Mouse (Mus musculus) hindbrain, postnatal 0 days (tissue): Measurements from ENCODE around the gene Tmem132c. TPM values are rescaled to one million over a fixed set of nuclear protein-coding genes. Genes with fewer than 3 reads are reported as not detected.

Experiments
- ATAC-seq: fragments of 200-750 bp; cut with Nextera tagmentation; 2 replicates; pipeline ENCODE4 v1.8.0; 2017; ENCODE audit warnings: mild to moderate bottlenecking, moderate TSS enrichment, moderate library complexity
- DNase-seq: peaks from one replicate; pipeline ENCODE4 v3.0.0-alpha.2; 2015; ENCODE audit warnings: low spot score
- H3K27ac ChIP-seq: fragments of 300-500 bp; sonication (generic); 2 replicates; pipeline ENCODE4 v1.5.1; 2014; ENCODE audit warnings: mild to moderate bottlenecking
- H3K27me3 ChIP-seq: fragments of 300-500 bp; sonication (generic); 2 replicates; pipeline ENCODE4 v1.6.1; 2014; ENCODE audit warnings: low read length, mixed read lengths; ENCODE audit not compliant: insufficient read depth
- H3K36me3 ChIP-seq: fragments of 300-500 bp; sonication (generic); 2 replicates; pipeline ENCODE4 v1.6.1; 2014; ENCODE audit warnings: low read length, mixed read lengths; ENCODE audit not compliant: insufficient read depth
- H3K4me1 ChIP-seq: fragments of 300-500 bp; sonication (generic); 2 replicates; pipeline ENCODE4 v1.6.1; 2014; ENCODE audit warnings: antibody characterized with exemption, low read length, mixed read lengths; ENCODE audit not compliant: insufficient read depth
- H3K4me2 ChIP-seq: fragments of 300-500 bp; sonication (generic); 2 replicates; pipeline ENCODE4 v1.6.1; 2014; ENCODE audit warnings: low read depth, mild to moderate bottlenecking, low read length, moderate library complexity, mixed read lengths
- H3K4me3 ChIP-seq: fragments of 300-500 bp; sonication (generic); 2 replicates; pipeline ENCODE4 v1.5.1; 2014; ENCODE audit warnings: low read length
- H3K9ac ChIP-seq: fragments of 300-500 bp; sonication (generic); replicated peaks from 2 replicates; pipeline ENCODE4 v1.6.1; 2014; ENCODE audit warnings: mild to moderate bottlenecking, low read length, moderate library complexity, mixed read lengths
- H3K9me3 ChIP-seq: fragments of 300-500 bp; sonication (generic); 2 replicates; pipeline ENCODE4 v1.6.1; 2016; ENCODE audit warnings: low read length, mixed read lengths
- CTCF ChIP-seq: IDR thresholded peaks from 2 replicates; pipeline ENCODE4 v1.5.1; 2016; ENCODE audit warnings: antibody characterized with exemption, control low read depth, low read depth
- WGBS: fragments of 180-500 bp; shearing (Covaris S2); extraction: QIAGEN DNeasy Blood & Tissue Kit; methylation state at CpG from one replicate; pipeline ENCODE4 v1.1.7; 2014; 5-methylcytosine and 5-hydroxymethylcytosine counted together
- polyA plus RNA-seq: library from polyadenylated mRNA; unstranded; fragments of >200 nt; fragmentation: Nextera tagmentation; extraction: Ambion mirVana; gene quantifications from 2 replicates; pipeline ENCODE4 v1.2.1, GENCODE M21; 2015
- total RNA-seq: library from RNA; depleted of rRNA; stranded (reverse); fragments of >200 nt; gene quantifications from 2 replicates; pipeline ENCODE4 v1.2.3, GENCODE M21; 2014

Tmem132c gene
- total and polyA plus RNA-seq, 2 experiments from 2014 or later = 12.9 to 46.0 TPM

DNA sequence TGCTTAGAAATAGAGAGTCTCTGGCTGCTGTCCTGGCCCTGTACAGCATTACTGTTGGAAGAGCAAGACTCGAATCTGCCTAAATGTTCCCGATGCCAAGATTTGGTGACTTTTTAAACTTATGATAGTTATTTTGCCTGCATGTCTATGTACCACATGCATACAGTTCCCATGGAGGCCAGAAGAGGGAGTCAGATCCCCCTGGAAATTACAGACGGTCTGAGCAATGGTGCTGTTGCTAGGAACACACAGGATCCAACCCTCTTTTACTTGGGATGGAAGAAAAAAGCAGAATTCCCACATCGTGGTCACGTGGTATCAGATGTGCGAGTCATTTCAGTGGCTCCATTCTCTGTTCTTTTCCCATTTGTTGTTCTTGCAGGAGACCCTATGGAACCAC, 351.2 kb downstream of the Tmem132c start:
- Histone ChIP-seq H3K9me3 (no peaks in the 10 kb centered on the region), H3K36me3 (peaks cover 44% of the 10 kb centered on the region), H3K4me2 (no peak overlapping the region), H3K27me3 (no peaks in the 10 kb centered on the region), H3K27ac (no peak overlapping the region), H3K9ac (no peak overlapping the region), H3K4me3 (no peak overlapping the region), H3K4me1 (no peaks in the 10 kb centered on the region)
- DNase-seq (peak; percentile 66), ATAC-seq (no peak)
- WGBS = 73% methylated on average over 6 of the region's 6 CpGs
- TF ChIP-seq CTCF = peak; percentile 78

DNA sequence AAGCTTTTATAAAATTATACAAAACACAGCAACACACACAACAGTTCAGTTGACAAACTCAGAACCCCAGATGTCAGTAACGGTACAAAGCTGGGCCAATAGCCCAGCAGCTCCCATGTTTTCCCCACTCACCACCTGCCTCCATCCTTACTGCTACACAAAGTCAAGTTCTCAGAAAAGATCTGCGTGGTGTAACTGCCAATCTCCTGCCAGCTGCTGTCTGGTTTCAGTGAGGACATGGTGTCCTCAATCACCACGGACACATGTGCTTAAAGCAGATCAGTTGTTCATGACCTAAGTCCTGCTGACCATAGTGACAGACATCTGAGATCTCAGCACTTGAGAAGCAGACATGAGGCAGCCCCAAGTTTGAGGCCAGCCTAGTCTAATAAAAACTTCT, 354.1 kb downstream of the Tmem132c start:
- no peak overlapping the region for H3K9ac ChIP-seq
- TF ChIP-seq CTCF = no peak
- 85% methylated on average over 3 of the region's 3 CpGs for WGBS
- ATAC-seq (no peak), DNase-seq (no peak)
- H3K4me3 ChIP-seq = no peak overlapping the region
- H3K9me3 ChIP-seq = no peaks in the 10 kb centered on the region
- no peaks in the 10 kb centered on the region for H3K4me1 ChIP-seq
- H3K27me3 ChIP-seq = no peaks in the 10 kb centered on the region
- no peak overlapping the region for H3K4me2 ChIP-seq
- H3K36me3 ChIP-seq = peaks cover 63% of the 10 kb centered on the region
- H3K27ac ChIP-seq = no peak overlapping the region

DNA sequence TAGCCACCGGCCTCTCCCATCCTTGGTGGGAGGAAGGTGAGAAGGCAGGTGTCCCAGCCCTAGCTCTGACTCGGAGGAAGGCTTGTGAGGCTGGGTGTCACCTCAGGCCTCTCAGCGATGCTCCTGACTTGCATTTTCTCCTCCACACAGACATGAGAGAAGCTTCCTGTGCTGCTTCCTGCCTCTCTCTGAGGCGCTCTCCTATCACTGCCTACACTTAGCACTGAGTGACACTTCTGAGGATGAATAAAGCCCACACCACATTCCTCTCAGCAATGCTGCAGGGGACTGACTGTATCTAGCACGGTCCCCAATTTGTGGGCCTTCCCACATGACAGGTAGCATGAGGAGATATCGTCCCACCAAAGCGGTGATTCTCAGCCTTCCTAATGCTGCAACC, 355.3 kb downstream of the Tmem132c start:
- H3K9ac ChIP-seq = no peak overlapping the region
- TF ChIP-seq CTCF = no peak
- no peaks in the 10 kb centered on the region for H3K9me3 ChIP-seq
- no peaks in the 10 kb centered on the region for H3K4me1 ChIP-seq
- H3K27ac ChIP-seq = no peak overlapping the region
- H3K4me3 ChIP-seq = no peak overlapping the region
- no peaks in the 10 kb centered on the region for H3K27me3 ChIP-seq
- peaks cover 72% of the 10 kb centered on the region for H3K36me3 ChIP-seq
- no peak overlapping the region for H3K4me2 ChIP-seq
- WGBS = 88% methylated on average over 7 of the region's 7 CpGs
- DNase-seq (no peak), ATAC-seq (no peak)

DNA sequence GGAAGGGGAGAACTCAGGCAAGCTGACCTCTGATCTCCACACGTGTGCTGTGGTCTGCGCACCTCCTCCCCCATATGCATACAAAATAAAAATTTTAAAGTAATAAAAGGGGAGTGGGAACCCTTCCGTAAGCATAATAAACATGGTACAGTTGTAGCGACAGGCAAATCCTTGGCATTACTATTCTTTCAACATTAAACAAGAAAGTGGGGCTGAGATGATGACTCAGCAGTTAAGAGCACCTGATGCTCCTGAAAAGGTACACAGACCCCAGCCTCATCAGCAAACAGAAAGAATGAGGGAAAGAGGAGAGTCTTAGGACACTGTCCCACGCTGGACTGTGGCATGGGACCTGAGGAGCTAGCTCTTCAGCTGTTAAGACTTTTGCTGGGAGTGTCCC, 361.4 kb downstream of the Tmem132c start:
- Histone ChIP-seq H3K4me2 (no peak overlapping the region), H3K27ac (no peak overlapping the region), H3K27me3 (no peaks in the 10 kb centered on the region), H3K4me1 (no peaks in the 10 kb centered on the region), H3K9ac (no peak overlapping the region), H3K4me3 (no peak overlapping the region), H3K36me3 (peaks cover 60% of the 10 kb centered on the region), H3K9me3 (no peaks in the 10 kb centered on the region)
- 95% methylated on average over 5 of the region's 5 CpGs for WGBS
- no peak for ATAC-seq
- no peak for DNase-seq
- TF ChIP-seq CTCF = no peak

DNA sequence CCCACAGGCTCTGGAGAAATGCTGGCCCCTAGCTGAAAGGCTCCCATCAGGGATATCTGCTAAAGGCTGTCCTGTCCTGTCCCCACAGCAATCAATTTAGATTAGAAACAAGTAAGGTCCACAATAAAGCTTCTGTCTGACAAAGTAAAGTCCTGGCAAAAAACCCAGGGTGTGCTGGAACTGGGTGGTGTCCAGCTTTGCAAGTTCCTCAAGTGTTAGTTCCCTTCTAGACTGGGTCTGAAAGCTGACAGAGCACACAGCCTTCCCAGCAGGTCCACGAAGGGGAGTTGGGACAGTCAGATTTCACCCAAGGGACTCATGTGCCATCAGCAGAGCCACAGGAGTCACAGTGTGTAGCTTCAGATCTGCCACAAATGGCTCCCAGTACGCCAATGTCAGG, 365.9 kb downstream of the Tmem132c start:
- no peak for DNase-seq
- Histone ChIP-seq H3K27me3 (no peaks in the 10 kb centered on the region), H3K36me3 (peaks cover 37% of the 10 kb centered on the region), H3K9me3 (no peaks in the 10 kb centered on the region), H3K4me3 (no peak overlapping the region), H3K27ac (no peak overlapping the region), H3K4me1 (no peaks in the 10 kb centered on the region), H3K9ac (no peak overlapping the region), H3K4me2 (no peak overlapping the region)
- ATAC-seq = no peak
- WGBS = 77% methylated on average over 2 of the region's 2 CpGs
- no peak for TF ChIP-seq CTCF

DNA sequence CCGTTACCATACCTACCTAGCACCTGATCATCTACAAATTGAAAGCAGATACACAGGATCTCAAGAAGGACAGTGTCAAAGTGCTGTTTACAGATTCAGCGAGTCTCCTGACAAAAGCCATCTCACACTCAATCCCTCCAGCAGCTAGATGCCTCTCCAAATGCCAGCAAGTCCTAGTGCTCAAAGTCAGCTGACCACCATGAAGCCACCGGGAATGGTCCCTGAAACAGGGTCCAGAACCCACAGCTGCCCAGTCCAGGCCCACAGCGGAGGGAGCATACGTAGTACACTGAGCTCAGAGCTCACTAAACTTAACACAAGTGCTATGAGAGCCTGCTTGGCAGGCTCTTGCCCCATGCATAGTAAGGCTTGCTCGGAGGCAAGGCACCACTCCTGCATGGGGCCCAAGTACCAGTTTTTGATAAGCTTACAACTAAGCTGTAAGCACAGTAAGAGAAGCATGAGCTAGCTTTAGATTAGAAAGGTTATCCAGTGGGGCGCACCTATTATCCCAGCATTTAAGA, 367.6 kb downstream of the Tmem132c start:
- Histone ChIP-seq H3K4me2 (no peak overlapping the region), H3K36me3 (peaks cover 19% of the 10 kb centered on the region), H3K9me3 (no peaks in the 10 kb centered on the region), H3K4me3 (no peak overlapping the region), H3K9ac (no peak overlapping the region), H3K27ac (no peak overlapping the region), H3K4me1 (peaks cover 2% of the 10 kb centered on the region; the same call in 1 of the 2 replicates), H3K27me3 (no peaks in the 10 kb centered on the region)
- no peak for TF ChIP-seq CTCF
- ATAC-seq (no peak), DNase-seq (no peak)
- 88% methylated on average over 7 of the region's 7 CpGs for WGBS

DNA sequence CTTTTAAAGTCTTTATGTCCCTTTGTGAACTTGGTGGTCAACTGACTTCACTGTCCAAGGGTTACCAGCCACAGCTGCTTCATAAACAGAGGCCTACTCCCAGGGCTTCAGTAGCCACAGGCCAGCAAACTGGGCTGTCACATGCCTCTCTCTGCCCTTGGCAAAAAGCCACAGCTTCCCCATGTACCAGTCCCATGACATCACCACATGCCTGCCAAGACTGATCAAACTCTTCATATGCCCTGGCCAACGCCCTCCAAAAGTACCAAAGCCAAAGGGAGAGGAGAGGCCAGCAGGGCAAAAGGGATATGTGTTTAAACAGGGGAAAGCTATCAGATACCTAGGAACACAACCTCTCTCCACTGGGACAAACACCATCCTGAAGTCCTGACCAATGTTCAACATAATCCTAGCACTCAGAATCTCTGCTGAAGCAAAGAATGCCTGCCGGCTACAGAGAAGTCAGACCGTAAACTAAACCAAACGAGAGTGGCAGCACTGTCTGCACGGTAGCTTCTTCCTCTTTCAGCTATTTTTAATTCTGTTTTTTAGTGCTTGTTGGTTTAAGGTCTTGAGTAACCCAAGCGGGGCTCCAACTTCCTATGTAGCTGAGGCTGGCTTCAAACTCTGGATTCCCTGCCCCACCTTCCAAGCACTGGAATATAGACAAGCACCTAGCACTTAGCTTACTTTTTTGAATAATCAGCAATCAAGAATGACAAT, 369.3 kb downstream of the Tmem132c start:
- WGBS = 77% methylated on average over 6 of the region's 6 CpGs
- peaks cover 13% of the 10 kb centered on the region for H3K36me3 ChIP-seq
- H3K4me3 ChIP-seq = no peak overlapping the region
- no peaks in the 10 kb centered on the region for H3K27me3 ChIP-seq
- H3K4me2 ChIP-seq = no peak overlapping the region
- H3K9ac ChIP-seq = no peak overlapping the region
- peak; percentile 56 for DNase-seq
- no peak overlapping the region for H3K27ac ChIP-seq
- H3K4me1 ChIP-seq = peaks cover 16% of the 10 kb centered on the region
- H3K9me3 ChIP-seq = no peaks in the 10 kb centered on the region
- TF ChIP-seq CTCF = no peak
- no peak for ATAC-seq
